Mouse (Mus musculus): ENCODE results near the gene Pla2g3.
A peak's percentile ranks its signal among the peaks of the same experiment; 100 is the strongest.

The Pla2g3 gene

DNA sequence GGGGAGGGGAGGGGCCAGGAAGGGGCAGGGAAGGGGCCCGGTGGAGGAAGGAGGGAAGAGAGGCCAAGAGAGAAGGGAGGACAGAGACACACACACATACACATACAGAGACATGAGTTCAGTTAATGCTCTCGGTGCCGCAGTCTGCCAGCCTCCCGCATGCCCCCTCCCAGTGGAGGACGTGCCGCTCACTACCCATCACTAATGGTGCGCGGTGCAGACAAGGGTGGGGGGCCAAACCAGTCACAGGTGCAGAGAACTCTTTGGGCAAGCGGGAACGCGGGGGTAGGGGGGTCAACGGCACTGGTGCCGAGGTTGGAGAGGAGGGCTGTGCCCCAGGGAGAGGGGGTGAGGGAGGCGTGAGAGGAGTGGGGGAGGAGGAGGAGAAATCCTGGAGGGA is 32.8 kb downstream of the Pla2g3 start:
- DNase-seq (ENCODE audit: extremely low spot score) = no peak

DNA sequence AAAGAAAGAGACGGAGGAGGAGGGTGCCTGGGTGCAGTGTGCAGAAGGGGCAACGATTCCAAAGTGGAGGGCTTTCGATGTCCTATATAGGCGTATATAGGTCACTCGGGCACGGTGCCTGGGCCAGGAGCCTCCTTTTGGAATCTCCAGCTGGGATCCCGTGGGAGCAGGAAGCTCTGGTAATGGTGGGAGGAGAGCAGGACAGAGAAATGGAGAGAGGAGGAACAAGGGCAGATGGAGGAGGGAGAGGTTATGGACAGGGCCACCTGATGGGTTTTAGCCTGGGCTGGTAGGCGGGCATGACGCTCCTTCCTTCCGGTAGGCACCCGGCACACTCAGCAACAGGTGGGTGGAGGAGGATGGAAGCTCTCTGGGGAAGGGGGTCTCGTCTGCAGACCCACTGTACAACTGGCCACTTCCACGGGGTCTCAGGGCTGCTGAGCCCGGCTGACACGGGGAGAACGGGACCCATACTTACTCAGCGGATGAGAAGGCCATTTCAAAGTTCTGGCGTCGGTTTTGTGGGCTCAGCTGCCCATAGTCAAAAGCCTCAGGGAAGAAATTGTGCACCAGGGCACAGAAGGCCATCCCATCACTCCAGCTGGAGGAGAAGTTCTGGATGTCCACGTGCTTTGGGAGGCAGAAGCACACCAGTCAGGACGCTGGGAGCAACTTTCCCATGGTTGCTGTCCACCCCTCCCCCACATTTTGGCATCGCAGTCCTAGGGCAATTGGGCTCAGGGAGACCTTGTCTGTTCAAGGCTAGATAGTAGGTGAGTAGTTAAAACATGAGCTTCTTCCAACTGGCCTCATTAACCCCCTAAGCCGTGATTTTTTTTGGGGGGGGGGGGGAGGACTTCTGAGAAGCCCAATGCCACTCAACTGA is 33.5 kb downstream of the Pla2g3 start:
- no peak for DNase-seq (ENCODE audit: extremely low spot score)

DNA sequence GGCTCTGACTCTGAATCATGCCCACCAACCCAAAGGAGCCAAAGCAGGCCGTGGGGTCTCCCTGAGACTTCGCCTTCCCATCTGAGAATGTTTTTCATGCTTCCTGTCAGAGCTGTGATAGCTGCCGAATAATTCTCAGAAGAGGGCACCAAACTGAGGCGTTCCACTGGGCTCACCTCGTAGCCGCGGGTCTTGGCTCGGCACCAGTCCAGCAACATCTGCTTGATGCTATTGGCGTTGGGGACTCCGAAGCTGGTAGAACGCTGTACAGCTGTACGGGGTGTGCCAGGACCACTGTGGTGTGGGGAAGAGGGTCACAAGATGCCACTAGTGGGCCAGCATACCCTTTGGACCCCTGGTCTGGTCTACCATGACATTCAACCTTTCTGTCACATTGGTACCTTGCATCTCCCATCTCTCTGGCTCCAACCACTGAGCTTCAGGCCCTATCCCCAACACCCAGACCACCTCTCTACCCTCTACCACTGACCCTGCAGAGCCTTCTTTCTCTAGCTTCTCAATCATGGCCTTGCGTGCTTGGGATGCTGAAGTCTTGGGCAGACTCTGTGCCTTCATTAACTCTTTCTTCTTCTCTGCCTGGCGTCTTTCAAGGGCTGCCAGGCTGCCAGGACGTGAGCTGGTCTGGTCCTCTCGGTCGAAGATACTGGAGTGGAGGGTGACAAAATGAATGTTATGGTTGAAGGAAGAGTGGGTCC is 34.4 kb downstream of the Pla2g3 start:
- DNase-seq (ENCODE audit: extremely low spot score) = no peak

DNA sequence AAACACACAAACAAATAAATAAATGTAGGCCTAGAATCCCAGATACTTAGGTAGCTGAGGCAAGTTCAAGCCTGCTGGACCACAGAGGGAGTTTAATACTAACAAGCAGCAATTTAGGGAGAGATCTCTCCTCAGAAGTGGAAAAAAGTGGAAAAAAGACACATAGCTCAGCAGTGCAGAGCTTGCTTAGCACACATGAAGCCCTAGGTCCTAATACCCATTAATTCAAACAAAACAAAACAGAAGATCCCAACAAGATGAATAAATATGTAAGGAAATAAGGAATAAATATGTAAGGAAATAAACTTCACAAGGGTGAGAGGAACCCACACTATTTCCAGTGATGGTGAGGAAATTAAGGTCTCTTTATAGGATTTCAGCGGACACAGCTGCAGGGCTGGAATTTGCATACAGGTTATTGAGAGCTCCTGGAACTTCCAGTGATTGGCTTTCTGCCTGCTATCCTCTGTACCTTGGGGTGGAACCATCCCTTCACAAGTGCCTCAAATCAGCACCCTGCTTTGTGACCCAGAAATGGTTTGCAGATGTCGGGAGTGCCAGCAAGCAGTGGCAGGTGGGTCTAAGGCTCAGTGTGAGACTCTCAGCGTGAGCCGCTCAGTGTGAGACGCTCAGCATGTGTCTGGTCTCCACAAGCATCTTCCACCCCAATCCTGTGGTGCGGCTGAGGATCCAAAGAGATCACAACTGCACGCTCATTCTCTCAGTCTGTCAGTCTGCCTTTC is 35.9 kb downstream of the Pla2g3 start:
- DNase-seq (ENCODE audit: extremely low spot score) = no peak

DNA sequence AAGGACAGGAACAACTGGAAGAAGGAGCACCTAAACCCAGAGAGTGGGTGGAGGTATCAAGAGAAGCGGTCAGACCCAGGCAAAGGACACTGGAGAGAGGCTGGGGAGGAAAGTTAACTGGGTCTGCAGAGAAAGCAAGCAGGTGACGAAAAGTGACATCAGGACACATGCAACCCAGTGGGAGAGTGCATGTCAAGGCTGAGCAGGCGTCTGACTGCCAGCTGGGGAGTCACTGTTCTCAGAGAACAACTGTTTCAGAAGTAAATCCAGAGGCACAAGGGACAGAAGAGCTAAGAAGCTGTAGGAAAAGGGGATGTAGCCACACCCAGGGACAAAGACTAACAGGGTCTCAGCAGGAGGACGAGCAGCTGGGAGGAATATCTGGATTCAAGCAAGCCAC is 37.5 kb downstream of the Pla2g3 start:
- DNase-seq (ENCODE audit: extremely low spot score) = no peak

DNA sequence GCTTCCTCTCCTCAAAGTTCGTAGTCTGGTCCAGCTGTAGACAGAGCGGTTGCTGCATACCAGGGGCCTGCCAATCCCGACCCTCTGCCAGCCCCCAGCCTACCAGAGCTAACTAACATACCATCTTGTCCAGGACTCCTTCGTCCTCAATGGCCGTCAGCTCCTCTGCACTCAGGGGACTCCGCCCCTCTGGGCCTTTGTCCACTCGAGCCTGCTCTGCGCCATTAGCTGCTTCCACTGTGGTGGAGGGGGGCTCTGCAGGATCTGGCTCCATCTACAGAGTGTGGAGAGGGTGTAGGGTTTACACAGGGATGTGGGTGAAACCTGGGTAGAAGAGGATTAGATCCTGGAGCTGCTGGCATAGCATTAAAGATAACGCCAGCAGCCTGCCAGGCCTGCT is 38.1 kb downstream of the Pla2g3 start:
- no peak for DNase-seq (ENCODE audit: extremely low spot score)

DNA sequence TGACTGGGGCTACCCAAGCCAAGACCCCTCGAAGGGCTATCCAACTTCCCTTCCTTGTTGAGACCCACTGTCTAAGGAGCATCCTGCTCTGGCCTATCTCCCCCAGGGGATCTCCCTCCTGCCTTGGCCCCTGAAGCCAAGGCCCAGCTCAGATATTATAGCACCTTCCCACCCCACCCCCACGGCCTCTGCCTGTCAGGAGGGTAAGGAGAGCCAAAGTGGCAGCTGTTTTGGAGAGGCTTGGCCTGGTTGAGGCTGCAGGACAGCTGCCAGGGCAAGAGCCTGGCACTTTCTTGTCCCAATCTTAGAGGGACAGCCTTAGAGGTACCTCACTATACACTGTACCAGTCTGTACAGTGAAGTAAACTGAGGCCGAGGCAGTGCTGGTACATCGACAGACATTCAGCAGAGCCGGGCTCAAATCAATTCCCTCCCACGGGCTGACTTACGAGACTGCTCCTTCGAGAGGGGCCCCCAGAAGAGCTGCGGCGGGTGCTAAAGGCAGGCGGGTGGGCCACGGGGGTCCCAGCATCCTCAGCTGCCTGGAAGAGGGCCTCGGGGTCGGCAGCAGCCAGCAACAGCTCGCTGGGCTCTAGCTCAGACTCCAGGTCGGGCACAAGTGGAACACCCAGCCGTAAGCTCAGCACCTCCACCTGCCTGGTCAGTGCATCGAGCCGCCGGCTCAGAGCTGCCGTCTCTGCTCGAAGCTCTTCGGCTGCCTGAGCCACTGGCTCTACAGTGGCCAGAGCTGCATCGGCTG is 39.1 kb downstream of the Pla2g3 start:
- no peak for DNase-seq (ENCODE audit: extremely low spot score)

DNA sequence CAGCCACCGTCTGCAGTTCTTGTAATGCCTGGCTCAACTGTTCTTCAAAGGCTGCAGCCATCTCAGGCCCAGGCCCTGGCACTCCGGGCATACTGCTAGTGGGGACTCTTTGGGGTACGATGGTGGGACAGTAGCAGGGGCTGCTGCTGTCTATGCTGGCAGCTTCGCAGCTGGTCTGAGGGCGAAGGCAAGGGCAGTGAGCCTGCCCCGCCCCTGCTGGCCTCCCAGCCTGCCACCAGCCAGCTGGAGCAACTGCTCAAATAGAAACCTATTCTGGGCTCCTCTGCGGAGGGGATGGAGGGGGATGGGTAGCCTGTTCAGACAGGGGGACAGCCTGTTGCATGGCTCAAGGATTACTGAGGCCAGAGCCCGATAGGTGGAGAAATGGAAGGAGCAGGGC is 39.7 kb downstream of the Pla2g3 start:
- DNase-seq (ENCODE audit: extremely low spot score) = no peak

DNA sequence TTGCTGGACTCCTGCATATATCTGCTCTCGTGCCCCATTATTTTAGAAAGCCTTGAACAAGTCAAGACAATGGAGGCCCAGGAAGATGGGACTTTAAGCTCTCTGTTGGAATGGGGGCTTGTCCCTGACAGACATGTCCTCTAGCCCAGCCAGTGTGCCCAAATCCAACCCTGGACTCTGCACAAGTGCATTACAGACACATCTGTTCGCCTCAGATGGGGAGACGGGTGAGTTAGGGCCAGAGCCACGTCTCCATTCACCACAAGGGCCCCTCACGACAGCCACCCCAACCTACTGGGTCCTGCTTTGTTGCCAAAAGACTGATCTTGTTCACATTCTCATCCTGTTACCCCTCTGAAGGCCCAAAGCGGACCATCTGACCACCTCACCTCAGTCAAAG is 40.1 kb downstream of the Pla2g3 start:
- DNase-seq (ENCODE audit: extremely low spot score) = no peak

DNA sequence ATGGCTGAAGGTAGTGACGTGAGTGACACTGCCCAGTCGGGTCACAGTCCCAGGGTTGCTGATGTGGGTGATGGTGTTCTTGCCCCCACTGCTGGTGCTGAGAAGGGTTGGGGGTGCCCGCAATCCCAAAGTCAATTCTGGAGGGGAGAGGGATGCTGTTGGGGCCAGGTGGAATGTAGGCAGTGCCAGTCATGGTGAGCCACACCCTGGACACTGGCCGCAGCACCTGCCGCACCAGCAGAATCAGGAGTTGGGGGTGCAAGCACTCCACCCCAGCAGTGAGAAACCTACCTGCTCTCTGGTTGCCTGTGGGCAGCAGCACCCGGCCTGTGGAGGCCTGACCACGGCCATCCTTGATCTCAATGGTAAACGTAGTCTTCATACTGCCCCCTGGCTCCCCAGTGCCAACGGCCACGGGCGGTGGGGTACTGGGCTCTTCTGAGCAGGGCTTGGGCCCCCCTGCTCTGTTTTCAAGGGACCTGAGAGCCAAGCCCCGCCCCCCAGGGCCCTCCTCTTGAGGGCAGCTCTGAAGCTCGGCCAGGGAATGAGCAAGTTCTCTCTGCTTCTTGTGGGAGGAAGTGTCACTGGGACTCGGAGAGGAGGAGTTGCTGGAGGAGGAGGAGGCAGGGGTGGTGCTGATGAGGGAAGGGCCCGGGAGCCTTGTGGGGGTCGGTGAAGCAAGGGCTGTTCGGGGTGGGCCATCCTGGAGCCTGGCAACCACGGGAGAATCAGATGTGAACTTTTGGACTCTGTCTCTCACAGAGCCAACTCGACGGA is 41.6 kb downstream of the Pla2g3 start:
- DNase-seq (ENCODE audit: extremely low spot score) = no peak

DNA sequence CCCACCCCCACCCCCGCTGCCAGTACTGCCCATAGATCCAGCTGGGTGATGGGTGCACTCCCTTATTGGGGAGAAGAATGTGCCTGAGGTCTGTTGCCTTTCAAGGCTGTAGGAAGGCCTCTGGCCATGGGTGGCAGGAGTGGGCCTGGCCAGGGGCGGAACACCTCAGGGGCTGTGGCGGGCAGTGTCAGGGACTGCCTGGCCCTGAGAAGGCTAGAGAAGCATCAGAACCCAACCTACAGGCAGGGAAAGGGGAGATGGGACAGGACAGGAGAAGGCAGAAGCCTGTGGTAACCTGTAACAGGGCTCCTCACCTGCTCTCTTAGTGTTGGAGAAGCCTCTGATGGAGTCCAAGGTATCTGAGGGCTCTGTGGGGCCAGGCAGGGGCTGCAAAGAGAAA is 42.6 kb downstream of the Pla2g3 start:
- no peak for DNase-seq (ENCODE audit: extremely low spot score)

DNA sequence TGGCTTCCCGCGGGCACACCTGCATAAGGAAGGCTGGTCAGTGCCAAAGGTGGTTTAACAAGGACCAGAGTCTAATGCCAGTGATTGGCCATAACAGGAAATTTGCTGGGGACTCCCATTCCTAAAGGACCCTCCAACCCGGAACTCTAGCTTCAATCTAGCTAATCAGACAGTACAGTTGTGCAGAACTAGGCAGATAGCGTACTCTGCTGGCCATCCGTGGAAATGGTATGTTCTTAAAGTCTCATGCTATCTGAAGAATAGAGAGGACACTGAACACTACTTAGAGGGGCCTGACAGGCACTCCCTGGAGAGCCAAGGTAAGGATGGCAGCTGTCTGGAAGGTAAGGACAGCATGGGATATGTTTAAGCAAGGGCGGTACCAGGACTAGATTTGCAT is 43.5 kb downstream of the Pla2g3 start:
- no peak for DNase-seq (ENCODE audit: extremely low spot score)

DNA sequence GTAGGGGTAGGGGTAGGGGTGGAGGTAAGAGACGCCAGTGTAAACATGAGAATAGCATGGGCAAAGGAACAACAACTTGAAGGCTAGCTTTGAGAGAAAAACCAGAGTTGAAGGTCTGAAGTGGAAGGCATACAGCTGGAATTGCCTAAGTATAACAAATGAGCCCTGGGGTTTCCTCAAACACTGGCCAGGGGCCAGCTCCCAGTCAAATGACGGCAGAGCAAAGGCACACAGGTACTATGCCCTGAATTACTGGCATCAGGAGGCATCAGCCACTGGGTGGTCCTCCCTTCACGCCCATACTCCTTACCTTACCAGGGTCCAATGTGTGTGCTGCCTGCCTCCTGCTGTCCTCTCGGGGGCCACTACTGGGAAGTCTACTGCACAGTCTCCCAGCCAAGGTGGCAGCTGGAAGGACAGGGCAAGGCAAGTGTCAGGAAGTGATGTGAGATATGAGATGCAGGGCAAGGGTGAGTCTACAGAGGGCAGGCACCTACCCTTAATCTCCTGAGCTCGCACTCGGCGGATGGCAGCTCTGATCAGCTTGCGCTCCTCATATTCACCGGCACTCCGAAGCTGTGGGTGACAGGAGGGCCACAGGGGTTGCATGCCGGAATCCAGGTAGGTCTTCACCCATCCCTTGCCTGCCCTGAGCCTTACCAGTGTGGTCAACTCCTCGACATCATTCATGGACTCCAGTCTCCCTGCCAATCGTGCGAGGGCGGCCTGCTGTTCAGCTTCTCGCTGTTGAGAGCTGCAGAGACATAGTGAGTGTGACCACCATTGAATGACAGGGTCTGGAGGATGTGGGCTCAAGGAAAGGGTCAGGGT is 44.2 kb downstream of the Pla2g3 start:
- no peak for DNase-seq (ENCODE audit: extremely low spot score)

DNA sequence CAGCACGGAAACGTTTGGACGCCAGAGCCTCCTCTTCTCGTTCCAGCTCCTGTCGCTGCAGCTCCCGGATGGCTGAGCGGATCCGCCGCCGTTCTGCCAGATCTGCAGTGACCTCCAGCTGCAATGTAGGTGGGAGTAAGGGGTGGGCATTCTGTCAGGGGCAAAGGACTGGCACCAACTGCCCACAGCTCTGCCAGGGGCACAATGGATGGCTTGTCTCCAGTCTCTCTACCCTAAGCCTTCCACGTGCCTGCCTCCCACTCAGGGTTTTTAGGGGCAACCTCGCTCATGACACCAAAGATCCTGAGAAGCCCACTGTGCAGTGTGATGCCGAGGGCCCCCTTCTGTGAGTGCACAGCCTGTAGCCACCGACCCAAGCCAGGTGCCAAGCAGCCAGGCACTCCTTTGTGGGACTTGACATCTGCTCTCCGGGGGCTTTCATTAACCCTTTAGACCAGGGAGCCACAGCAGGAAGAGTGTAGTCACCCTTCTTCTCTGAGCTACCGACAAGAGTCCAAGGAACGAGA is 45.4 kb downstream of the Pla2g3 start:
- no peak for DNase-seq (ENCODE audit: extremely low spot score)

DNA sequence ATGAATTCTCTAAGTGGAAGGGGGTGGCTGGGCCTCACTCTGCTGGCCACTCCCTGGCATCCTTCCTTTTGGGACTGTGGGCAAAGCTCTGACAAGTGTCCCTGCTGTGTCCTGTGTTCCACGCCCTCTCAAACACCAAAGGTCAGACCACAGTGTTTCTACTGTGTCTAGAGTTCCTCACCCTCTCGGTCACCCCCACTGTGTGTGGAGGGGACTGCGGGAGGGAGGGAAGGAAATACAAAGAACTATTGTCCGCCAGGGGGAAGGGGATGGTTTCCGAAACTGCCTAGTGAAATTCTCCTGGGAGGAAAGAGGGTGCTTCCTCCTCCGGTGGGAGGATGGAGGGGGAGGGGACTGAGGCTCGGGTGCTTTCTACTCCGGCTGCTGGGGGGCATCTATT is 46.9 kb downstream of the Pla2g3 start:
- DNase-seq (ENCODE audit: extremely low spot score) = no peak

DNA sequence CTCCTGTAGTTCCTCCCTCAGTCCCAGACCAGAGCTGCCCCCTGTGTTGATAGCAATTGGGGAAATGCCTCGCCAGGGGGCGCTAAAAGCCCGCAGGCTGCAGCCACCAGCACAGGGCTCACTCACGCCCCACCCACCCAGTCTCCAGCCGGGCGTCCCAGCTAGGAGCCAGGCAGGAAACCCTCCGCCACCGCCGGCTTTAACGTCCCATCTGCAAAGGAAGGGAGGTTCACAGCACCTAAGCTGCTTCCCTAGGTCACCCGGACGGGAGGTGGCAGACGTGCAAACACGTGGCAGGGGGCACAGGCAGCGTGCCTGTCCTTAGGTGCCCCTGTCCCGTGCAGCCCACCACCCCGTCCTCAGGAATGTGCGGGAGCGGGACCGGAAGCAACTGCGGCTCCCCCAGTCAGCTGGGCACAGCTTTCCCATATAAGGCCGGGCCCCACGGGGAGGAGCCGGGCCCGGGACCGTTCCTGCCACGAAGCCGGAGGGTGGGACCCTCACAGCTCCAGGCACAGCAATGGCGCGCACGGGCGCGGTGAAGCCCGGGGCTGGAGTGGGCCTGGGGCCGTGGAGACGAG is 47.4 kb downstream of the Pla2g3 start:
- peak; percentile 95 for DNase-seq (ENCODE audit: extremely low spot score)

DNA sequence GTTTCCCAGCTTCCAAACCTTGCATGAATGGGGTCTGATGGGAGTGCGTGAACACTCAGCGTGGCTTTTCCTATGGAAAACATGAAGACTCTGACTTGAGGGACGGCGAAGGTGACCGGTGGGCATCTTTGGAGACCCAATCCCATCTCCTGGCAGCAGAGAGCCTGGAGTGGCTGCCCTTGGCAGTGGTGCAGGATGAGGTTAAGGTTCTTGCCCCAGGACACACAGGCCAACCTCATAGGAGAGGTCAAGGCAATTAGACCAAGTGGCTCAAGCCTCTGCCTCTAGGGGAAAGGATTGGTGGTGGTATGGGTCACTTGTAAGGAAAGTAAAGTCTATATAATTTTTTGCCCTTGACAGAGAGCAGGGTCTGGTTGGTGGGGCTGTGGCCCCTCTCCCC is 48.0 kb downstream of the Pla2g3 start:
- no peak for DNase-seq (ENCODE audit: extremely low spot score)

DNA sequence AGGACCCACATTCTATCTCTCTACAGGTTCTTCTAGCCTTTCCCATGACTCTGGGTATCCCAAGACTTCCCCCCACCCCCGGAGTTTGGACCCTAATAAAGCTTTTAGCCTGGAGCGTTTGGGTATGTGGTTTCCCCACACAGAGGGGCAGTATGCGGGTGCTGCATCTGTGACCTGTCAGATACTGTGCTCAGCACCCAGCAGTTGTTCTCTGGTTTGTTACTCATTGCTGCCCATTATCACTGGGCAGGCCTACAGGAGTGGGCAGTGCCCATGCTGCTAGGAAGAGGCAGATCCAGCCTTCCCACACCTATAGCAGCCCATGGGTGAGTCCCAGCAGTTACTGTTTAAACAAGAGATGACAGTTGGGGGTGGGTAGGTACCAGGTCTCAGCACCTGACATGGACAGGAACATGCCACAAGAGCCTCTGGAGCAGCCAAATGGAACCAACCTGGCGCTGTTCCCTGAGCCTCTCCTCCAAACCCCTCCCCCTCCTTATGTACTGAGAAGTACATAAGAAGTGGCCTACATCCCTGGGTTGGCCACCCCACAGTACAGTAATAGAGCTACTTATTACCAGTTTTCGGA is 48.8 kb downstream of the Pla2g3 start:
- no peak for DNase-seq (ENCODE audit: extremely low spot score)

DNA sequence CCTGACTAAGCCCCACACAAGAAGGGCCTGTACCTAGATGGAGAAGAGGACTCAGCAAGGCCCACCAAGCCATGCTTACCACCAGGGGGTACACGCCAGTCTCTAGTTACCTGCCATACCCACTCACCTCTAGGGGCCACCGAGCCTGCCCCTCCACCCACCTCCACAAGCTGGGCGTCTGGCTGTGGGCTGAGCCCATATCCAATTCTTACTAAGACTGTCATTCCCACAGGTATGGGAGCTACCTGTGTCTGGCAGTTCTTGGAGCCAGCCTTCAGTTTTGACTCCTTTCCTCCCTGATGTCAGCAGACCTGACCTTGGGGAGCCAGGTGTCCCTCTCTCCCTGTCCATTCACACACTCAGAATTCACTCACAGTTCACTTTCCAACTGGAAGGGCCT is 49.6 kb downstream of the Pla2g3 start:
- DNase-seq (ENCODE audit: extremely low spot score) = no peak
